Mouse (Mus musculus) lung, postnatal 0 days (tissue): ENCODE results near the gene Zdhhc12. TPM values are rescaled to one million over a fixed set of nuclear protein-coding genes. Genes with fewer than 3 reads are reported as not detected.
"Not testable (repeated sequence)": the region's sequence is repeated elsewhere in the genome, so short reads cannot be mapped to it uniquely, and the experiment has no call there.

Experiments used
- ATAC-seq: fragments of 200-750 bp; cut with Nextera tagmentation; 2 replicates; pipeline ENCODE4 v1.8.0; 2017; ENCODE audit warnings: moderate library complexity
- DNase-seq: peaks from one replicate; pipeline ENCODE4 v3.0.0-alpha.2; 2016; ENCODE audit warnings: low spot score
- H3K27ac ChIP-seq: fragments of 300-500 bp; sonication (generic); 2 replicates; pipeline ENCODE4 v1.5.1; 2014; ENCODE audit warnings: antibody characterized with exemption, mild to moderate bottlenecking, low read length, mixed read lengths
- H3K27me3 ChIP-seq: fragments of 300-500 bp; sonication (generic); replicated peaks from 2 replicates; pipeline ENCODE4 v1.6.1; 2014; ENCODE audit warnings: low read length, mixed read lengths; ENCODE audit not compliant: insufficient read depth
- H3K36me3 ChIP-seq: fragments of 300-500 bp; sonication (generic); 2 replicates; pipeline ENCODE4 v1.6.1; 2014; ENCODE audit warnings: low read length, mixed read lengths; ENCODE audit not compliant: insufficient read depth
- H3K4me1 ChIP-seq: fragments of 300-500 bp; sonication (generic); 2 replicates; pipeline ENCODE4 v1.6.1; 2014; ENCODE audit warnings: antibody characterized with exemption, low read depth, low read length, mixed read lengths; ENCODE audit not compliant: insufficient read depth
- H3K4me2 ChIP-seq: fragments of 300-500 bp; sonication (generic); replicated peaks from 2 replicates; pipeline ENCODE4 v1.6.1; 2014; ENCODE audit warnings: low read depth, mild to moderate bottlenecking, low read length, moderate library complexity, mixed read lengths
- H3K4me3 ChIP-seq: fragments of 300-500 bp; sonication (generic); 2 replicates; pipeline ENCODE4 v1.5.1; 2014; ENCODE audit warnings: low read depth, low read length
- H3K9ac ChIP-seq: fragments of 300-500 bp; sonication (generic); replicated peaks from 2 replicates; pipeline ENCODE4 v1.6.1; 2014; ENCODE audit warnings: low read depth, mild to moderate bottlenecking
- H3K9me3 ChIP-seq: fragments of 300-500 bp; sonication (generic); 2 replicates; pipeline ENCODE4 v1.6.1; 2016; ENCODE audit warnings: low read length, mixed read lengths
- CTCF ChIP-seq: IDR thresholded peaks from 2 replicates; pipeline ENCODE4 v1.5.1; 2016; ENCODE audit warnings: antibody characterized with exemption, mild to moderate bottlenecking
- EP300 ChIP-seq: IDR thresholded peaks from 2 replicates; pipeline ENCODE4 v1.6.1; 2016; ENCODE audit warnings: antibody characterized with exemption, mild to moderate bottlenecking, control low read depth
- WGBS: fragments of 180-500 bp; shearing (Covaris S2); extraction: QIAGEN DNeasy Blood & Tissue Kit; methylation state at CpG from one replicate; pipeline ENCODE4 v1.1.7; 2014; 5-methylcytosine and 5-hydroxymethylcytosine counted together
- polyA plus RNA-seq: library from polyadenylated mRNA; unstranded; fragments of >200 nt; fragmentation: Nextera tagmentation; extraction: Ambion mirVana; gene quantifications from 2 replicates; pipeline ENCODE4 v1.2.1, GENCODE M21; 2015

The Zdhhc12 gene
- 37.7 and 40.0 TPM in 2 replicates for polyA plus RNA-seq

DNA sequence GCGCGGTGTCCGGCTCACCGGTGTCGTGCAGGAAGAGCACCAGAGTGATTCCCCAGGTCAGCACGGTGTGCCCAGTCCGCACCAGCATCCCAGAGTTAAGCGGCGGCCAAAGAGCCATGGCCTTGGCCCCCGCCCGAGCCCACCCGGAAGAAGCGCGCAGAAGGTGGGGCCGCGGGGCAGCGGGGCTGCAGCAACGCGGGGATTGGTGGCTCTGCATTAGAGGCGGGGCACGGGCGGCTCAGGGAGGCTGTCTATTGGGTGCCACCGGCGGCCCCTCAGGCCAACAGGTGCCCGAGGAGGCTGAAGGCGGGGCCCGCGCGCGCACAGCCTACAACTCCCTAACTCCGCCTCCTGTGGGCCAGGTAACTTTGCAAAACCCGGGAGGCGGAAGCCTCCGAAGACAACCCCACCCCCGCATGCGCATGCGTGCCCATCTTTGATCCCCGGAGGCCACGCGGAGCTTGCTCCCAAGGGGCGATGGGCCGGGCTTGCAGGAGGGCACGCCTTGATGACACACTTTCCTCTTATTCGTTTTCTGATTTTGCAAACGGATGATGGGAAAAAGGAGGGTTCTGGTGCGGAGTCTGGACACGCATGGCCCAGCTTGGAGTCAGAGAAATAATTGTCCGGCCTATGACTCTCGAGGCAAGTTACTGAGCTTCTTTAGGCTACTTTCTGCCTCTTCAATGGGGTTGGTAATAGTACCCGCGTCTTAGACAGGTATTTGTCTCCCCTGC, at the start of gene Zdhhc12:
Zdhhc12 (minus strand) TSS at position 178 of the 737 bp plus-strand sequence.
- 3% methylated on average over 50 of the region's 51 CpGs for WGBS
- Histone ChIP-seq H3K4me3 (peak within 1 kb of the TSS; percentile 72), H3K27ac (peak within 1 kb of the TSS; percentile 32), H3K36me3 (no peaks in the 10 kb centered on the region; the same call in 1 of the 2 replicates), H3K4me1 (0 out of 2 replicates have a peak, but pooled peaks cover 5% of the 10 kb centered on the region), H3K9ac (peak within 1 kb of the TSS; percentile 49), H3K4me2 (peak within 1 kb of the TSS; percentile 59), H3K27me3 (no peaks in the 10 kb centered on the region), H3K9me3 (no peaks in the 10 kb centered on the region)
- ATAC-seq: peak; percentile 99
- DNase-seq: peak; percentile 98
- TF ChIP-seq CTCF (no peak; the same call in 1 of the 2 replicates), EP300 (0 out of 2 replicates have a peak, but pooled peaks have one; percentile 5)

DNA sequence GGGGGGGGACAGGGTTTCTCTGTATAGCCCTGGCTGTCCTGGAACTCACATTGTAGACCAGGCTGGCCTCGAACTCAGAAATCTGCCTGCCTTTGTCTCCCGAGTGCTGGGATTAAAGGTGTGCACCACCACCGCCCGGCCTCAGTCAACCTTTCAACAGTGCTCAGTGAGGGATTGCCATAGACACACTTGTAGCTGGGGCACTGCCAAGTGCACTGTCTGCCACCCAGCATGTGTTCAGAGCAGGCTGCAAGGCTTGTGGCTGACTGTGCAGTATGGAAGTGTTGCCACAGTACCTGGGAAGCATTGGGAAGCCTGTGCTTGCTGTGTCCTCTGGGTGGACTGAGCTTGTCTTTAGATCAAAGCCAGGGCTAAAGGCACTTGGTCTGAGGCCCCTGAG, 46.6 kb upstream of the Zdhhc12 start:
- H3K9ac ChIP-seq, DNase-seq, H3K27me3 ChIP-seq, H3K4me2 ChIP-seq, H3K9me3 ChIP-seq, H3K4me1 ChIP-seq, ATAC-seq, H3K4me3 ChIP-seq, H3K27ac ChIP-seq: not testable (repeated sequence)
- peaks cover 42% of the 10 kb centered on the region; the same call in 1 of the 2 replicates for H3K36me3 ChIP-seq
- 87% methylated on average over 4 of the region's 4 CpGs for WGBS

DNA sequence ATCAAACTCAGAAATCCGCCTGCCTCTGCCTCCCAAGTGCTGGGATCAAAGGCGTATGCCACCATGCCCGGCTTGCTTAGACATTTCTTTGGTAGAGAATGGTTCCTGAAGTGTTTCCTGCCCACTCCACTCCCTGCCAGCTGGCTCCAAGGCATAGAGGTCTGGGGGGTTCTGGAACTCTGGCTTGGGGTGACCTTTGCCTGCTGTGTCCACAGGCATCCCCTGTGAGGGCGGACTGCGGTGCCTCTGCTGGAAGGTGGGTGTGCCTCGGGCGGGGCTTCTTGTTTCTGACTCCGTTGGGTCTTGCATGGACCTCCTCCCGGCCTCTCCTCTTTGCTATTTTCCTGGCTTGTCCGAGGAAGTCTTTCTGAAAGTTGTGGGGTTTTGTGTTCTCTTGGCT, 43.0 kb upstream of the Zdhhc12 start:
- Histone ChIP-seq H3K9ac (no peak overlapping the region), H3K4me3 (no peak overlapping the region), H3K27ac (no peak overlapping the region), H3K4me2 (no peak overlapping the region), H3K4me1 (peaks cover 19% of the 10 kb centered on the region; the same call in 1 of the 2 replicates), H3K9me3 (no peaks in the 10 kb centered on the region), H3K27me3 (no peaks in the 10 kb centered on the region), H3K36me3 (peaks cover 12% of the 10 kb centered on the region; the same call in 1 of the 2 replicates)
- WGBS: 91% methylated on average over 10 of the region's 10 CpGs
- ATAC-seq (no peak), DNase-seq (no peak)
- TF ChIP-seq CTCF (no peak), EP300 (no peak)

DNA sequence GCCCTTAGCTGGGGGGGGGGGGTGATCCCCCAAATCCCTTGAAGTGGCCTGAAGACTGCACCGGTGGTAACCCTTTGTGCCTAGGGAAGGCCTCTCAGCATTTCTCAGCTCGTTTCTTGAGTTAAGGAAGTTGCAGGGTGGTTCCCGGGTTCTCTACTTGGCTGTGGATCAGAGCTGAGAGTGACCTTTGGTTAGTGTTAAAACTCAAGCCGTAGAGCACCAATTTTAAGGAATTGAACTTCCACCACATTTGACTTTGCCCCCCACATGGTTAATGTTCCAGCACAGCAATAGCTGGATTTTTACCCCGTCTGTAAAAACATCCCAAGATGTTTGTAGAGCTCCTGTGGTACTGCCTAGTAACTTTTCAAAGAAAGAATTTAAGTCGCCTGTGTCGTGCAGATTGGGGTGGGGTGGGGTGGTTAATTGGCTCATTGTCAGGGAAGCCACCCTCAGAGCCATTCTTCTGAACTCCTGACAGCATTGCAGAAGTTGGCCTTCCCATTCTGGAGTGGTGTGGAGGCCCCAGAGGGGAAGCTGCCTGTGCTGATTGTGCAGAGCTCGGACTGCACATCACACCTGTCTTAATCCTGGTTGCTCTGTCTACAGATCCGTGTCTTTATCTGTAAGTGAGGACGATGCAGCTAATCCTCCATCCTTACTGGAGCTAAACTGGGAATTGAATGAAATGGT, 41.6 kb upstream of the Zdhhc12 start:
- no peaks in the 10 kb centered on the region for H3K9me3 ChIP-seq
- no peak for ATAC-seq
- TF ChIP-seq EP300 (no peak), CTCF (no peak)
- DNase-seq: no peak
- H3K4me2 ChIP-seq: peak overlapping the region; percentile 90
- H3K4me3 ChIP-seq: peak overlapping the region; percentile 77
- 0 out of 2 replicates have a peak overlapping the region, but pooled peaks have one; percentile 84 for H3K27ac ChIP-seq
- 43% methylated on average over 10 of the region's 10 CpGs for WGBS
- peaks cover 19% of the 10 kb centered on the region; the same call in 1 of the 2 replicates for H3K4me1 ChIP-seq
- H3K9ac ChIP-seq: peak overlapping the region; percentile 64; the same call in 1 of the 2 replicates
- no peaks in the 10 kb centered on the region for H3K27me3 ChIP-seq
- H3K36me3 ChIP-seq: peaks cover 6% of the 10 kb centered on the region; the same call in 1 of the 2 replicates

DNA sequence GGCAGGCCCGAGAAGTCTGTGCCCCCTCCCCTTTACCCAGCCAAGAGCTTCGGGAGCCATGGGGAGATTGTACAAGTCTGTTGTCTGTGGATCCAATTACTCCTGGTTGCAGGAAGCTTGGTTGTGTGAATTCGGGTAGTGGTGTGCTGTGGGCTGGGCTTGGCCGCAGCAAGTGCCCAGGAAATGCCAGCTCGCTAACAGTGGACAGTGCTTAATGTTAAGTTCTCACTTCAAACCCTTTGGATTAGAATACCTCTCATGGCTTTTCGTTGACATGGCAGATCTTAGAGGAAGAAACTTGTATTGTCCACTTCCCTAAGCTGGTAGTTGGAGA, 40.9 kb upstream of the Zdhhc12 start:
- Histone ChIP-seq H3K4me1 (peaks cover 19% of the 10 kb centered on the region; the same call in 1 of the 2 replicates), H3K4me2 (peak overlapping the region; percentile 90), H3K9ac (peak overlapping the region; percentile 64), H3K4me3 (peak overlapping the region; percentile 77), H3K9me3 (no peaks in the 10 kb centered on the region), H3K27ac (peak overlapping the region; percentile 84), H3K27me3 (no peaks in the 10 kb centered on the region), H3K36me3 (peaks cover 6% of the 10 kb centered on the region; the same call in 1 of the 2 replicates)
- no peak for TF ChIP-seq EP300
- TF ChIP-seq CTCF: no peak
- no peak for ATAC-seq
- no peak for DNase-seq
- 4% methylated on average over 6 of the region's 6 CpGs for WGBS
